Mouse (Mus musculus) brain, embryonic 14.5 days (tissue): ENCODE data around the gene Wdr37. TPM values are rescaled to one million over a fixed set of nuclear protein-coding genes. Genes with fewer than 3 reads are reported as not detected.

ENCODE experiments used
- DNase-seq: peaks from one replicate; pipeline ENCODE4 v3.0.0-alpha.2; 2011; ENCODE audit warnings: low read depth
- CTCF ChIP-seq: fragments of 200-500 bp; IDR thresholded peaks from 2 replicates; pipeline ENCODE4 v1.5.1; 2012; ENCODE audit warnings: inconsistent platforms, mild to moderate bottlenecking, moderate library complexity, borderline replicate concordance; ENCODE audit not compliant: insufficient read depth, insufficient read length; ENCODE audit errors: extremely low read depth
- POLR2A ChIP-seq: fragments of 200-500 bp; IDR thresholded peaks from 2 replicates; pipeline ENCODE4 v1.6.1; 2012; ENCODE audit warnings: mild to moderate bottlenecking, inconsistent platforms, borderline replicate concordance; ENCODE audit not compliant: poor library complexity, insufficient read depth, insufficient read length, severe bottlenecking; ENCODE audit errors: extremely low read depth
- polyA plus RNA-seq: library from polyadenylated mRNA; depleted of rRNA; stranded (reverse); fragments of >200 nt; gene quantifications from 2 replicates; pipeline ENCODE4 v1.2.3, GENCODE M21; 2012; rRNA removed

Gene Wdr37
- polyA plus RNA-seq, 1 experiment, result 43.4 TPM

- DNase-seq, result peak; percentile 67
- TF ChIP-seq POLR2A (no peak), CTCF (no peak)
These were observed 87.2 kb downstream of the Wdr37 start for GRCm38 (mm10) chr13:8784308-8785061.

GRCm38 (mm10) chr13:8783686-8784307 lies 87.9 kb downstream of the Wdr37 start:
- no peak for DNase-seq
- TF ChIP-seq CTCF (no peak), POLR2A (no peak)

GRCm38 (mm10) chr13:8782636-8783035 lies 89.1 kb downstream of the Wdr37 start:
- DNase-seq, result no peak

GRCm38 (mm10) chr13:8780441-8780840 lies 91.3 kb downstream of the Wdr37 start:
- peak; percentile 62 for DNase-seq
- TF ChIP-seq CTCF (peak; percentile 59), POLR2A (no peak)

More at GRCm38 (mm10) chr13:8782636-8783035, 89.1 kb downstream of the Wdr37 start:
- TF ChIP-seq POLR2A (no peak), CTCF (no peak)

GRCm38 (mm10) chr13:8770616-8771015 lies 101.1 kb downstream of the Wdr37 start:
- no peak for DNase-seq
- no peak for TF ChIP-seq POLR2A
- TF ChIP-seq CTCF, result no peak

- TF ChIP-seq POLR2A (no peak), CTCF (no peak)
- DNase-seq, result no peak
These were observed 102.0 kb downstream of the Wdr37 start for GRCm38 (mm10) chr13:8769654-8770227.

GRCm38 (mm10) chr13:8760940-8761339 lies 110.8 kb downstream of the Wdr37 start:
- no peak for DNase-seq
- TF ChIP-seq POLR2A (no peak), CTCF (no peak)

Other genes with a start within 250 kb of the Wdr37 start
- gene Idi1, start 13.6 kb upstream of the Wdr37 start, polyA plus RNA-seq, result 49.7 and 54.2 TPM in 2 replicates
- gene Gm9745, start 76.3 kb upstream of the Wdr37 start, polyA plus RNA-seq, result not detected in 2 replicates
- gene Idi2, start 81.0 kb upstream of the Wdr37 start, polyA plus RNA-seq, result not detected in 2 replicates
- gene Gtpbp4, start 124.2 kb upstream of the Wdr37 start, polyA plus RNA-seq, result 25.6 and 30.5 TPM in 2 replicates
- 23.0 and 35.2 TPM in 2 replicates for gene Larp4b, start 222.0 kb upstream of the Wdr37 start, polyA plus RNA-seq